Mouse (Mus musculus): ENCODE data around the gene Alppl2. TPM values are rescaled to one million over a fixed set of nuclear protein-coding genes. Genes with fewer than 3 reads are reported as not detected.

Gene Alppl2
- not detected for total RNA-seq (2021)

GRCm38 (mm10) chr1:87089828-87090227 is at the start of gene Alppl2:
Gene Alppl2, minus strand, starts transcription at chr1:87089928.
- no peak for DNase-seq

GRCm38 (mm10) chr1:87131803-87132202 is 42.1 kb upstream of the Alppl2 start:
- DNase-seq, result no peak

- peak; percentile 27 for DNase-seq
These were observed 37.7 kb upstream of the Alppl2 start for GRCm38 (mm10) chr1:87127206-87128030.

GRCm38 (mm10) chr1:87124673-87125072 is 34.9 kb upstream of the Alppl2 start, which contains the start of gene Akp3:
Gene Akp3, plus strand, starts transcription at chr1:87124973.
- no peak for DNase-seq

GRCm38 (mm10) chr1:87114784-87115183 is 25.1 kb upstream of the Alppl2 start:
- no peak for DNase-seq

- DNase-seq, result peak in 1 of 2 experiments; percentile 15
These were observed 22.1 kb upstream of the Alppl2 start for GRCm38 (mm10) chr1:87111719-87112354.

- no peak for DNase-seq
These were observed 18.8 kb upstream of the Alppl2 start for GRCm38 (mm10) chr1:87108564-87108963.

GRCm38 (mm10) chr1:87106536-87106935 is 16.8 kb upstream of the Alppl2 start:
- no peak for DNase-seq

- no peak for DNase-seq
These were observed 14.2 kb upstream of the Alppl2 start for GRCm38 (mm10) chr1:87103936-87104335.

- DNase-seq, result no peak
These were observed 12.4 kb upstream of the Alppl2 start for GRCm38 (mm10) chr1:87102114-87102513.

GRCm38 (mm10) chr1:87101411-87101810 is 11.7 kb upstream of the Alppl2 start, which contains the start of gene Alpi:
Gene Alpi, minus strand, starts transcription at chr1:87101606.
- no peak for DNase-seq

- peak; percentile 16 to 34 for DNase-seq
These were observed 8.7 kb upstream of the Alppl2 start for GRCm38 (mm10) chr1:87098358-87098975.

GRCm38 (mm10) chr1:87095642-87096041 is 5.9 kb upstream of the Alppl2 start:
- DNase-seq, result no peak

GRCm38 (mm10) chr1:87089251-87089650 is 477 bp downstream of the Alppl2 start:
- DNase-seq, result no peak

- no peak for DNase-seq
These were observed 2.8 kb downstream of the Alppl2 start for GRCm38 (mm10) chr1:87086964-87087363.

- DNase-seq, result no peak
These were observed 3.5 kb downstream of the Alppl2 start for GRCm38 (mm10) chr1:87086196-87086595.

- DNase-seq, result no peak
These were observed 16.0 kb downstream of the Alppl2 start for GRCm38 (mm10) chr1:87073776-87074175.

GRCm38 (mm10) chr1:87070720-87071119 is 19.0 kb downstream of the Alppl2 start:
- DNase-seq, result no peak

- DNase-seq, result no peak
These were observed 28.8 kb downstream of the Alppl2 start for GRCm38 (mm10) chr1:87060913-87061312.

GRCm38 (mm10) chr1:87059042-87059665 is 30.6 kb downstream of the Alppl2 start:
- DNase-seq, result no peak

- DNase-seq, result no peak
These were observed 32.7 kb downstream of the Alppl2 start for GRCm38 (mm10) chr1:87057075-87057474.

- DNase-seq, result no peak
These were observed 38.4 kb downstream of the Alppl2 start for GRCm38 (mm10) chr1:87051369-87051768.

- DNase-seq, result no peak
These were observed 39.0 kb downstream of the Alppl2 start for GRCm38 (mm10) chr1:87050700-87051099.
